Mouse (Mus musculus): Measurements from ENCODE around the gene Ppp1r27.
"Not testable (repeated sequence)": the region's sequence is repeated elsewhere in the genome, so short reads cannot be mapped to it uniquely, and the experiment has no call there.

The Ppp1r27 gene

GRCm38 (mm10) chr11:120517147-120517546, 33.8 kb downstream of the Ppp1r27 start:
- in situ Hi-C loops (cut with MboI, MseI) = no loop called here

- in situ Hi-C loops (cut with MboI, MseI) = no loop called here
Observed at GRCm38 (mm10) chr11:120515611-120516010, 35.3 kb downstream of the Ppp1r27 start.

- in situ Hi-C loops (cut with MboI, MseI) = not testable (repeated sequence)
Observed at GRCm38 (mm10) chr11:120514262-120514661, 36.7 kb downstream of the Ppp1r27 start.

- in situ Hi-C loops (cut with MboI, MseI) = no loop called here
Observed at GRCm38 (mm10) chr11:120512790-120513453, 38.0 kb downstream of the Ppp1r27 start.

- in situ Hi-C loops (cut with MboI, MseI) = no loop called here
Observed at GRCm38 (mm10) chr11:120510375-120511030, 40.4 kb downstream of the Ppp1r27 start.

- in situ Hi-C loops (cut with MboI, MseI) = no loop called here
Observed at GRCm38 (mm10) chr11:120509940-120510339, 41.0 kb downstream of the Ppp1r27 start.

GRCm38 (mm10) chr11:120508290-120508870, 42.6 kb downstream of the Ppp1r27 start:
- in situ Hi-C loops (cut with MboI, MseI) = no loop called here

- in situ Hi-C loops (cut with MboI, MseI) = no loop called here
Observed at GRCm38 (mm10) chr11:120507611-120508289, 43.2 kb downstream of the Ppp1r27 start.

GRCm38 (mm10) chr11:120506899-120507298, 44.0 kb downstream of the Ppp1r27 start:
- in situ Hi-C loops (cut with MboI, MseI) = no loop called here

GRCm38 (mm10) chr11:120505661-120506060, 45.3 kb downstream of the Ppp1r27 start:
- in situ Hi-C loops (cut with MboI, MseI) = no loop called here

GRCm38 (mm10) chr11:120501701-120502100, 49.2 kb downstream of the Ppp1r27 start:
- in situ Hi-C loops (cut with MboI, MseI) = no loop called here

- in situ Hi-C loops (cut with MboI, MseI) = no loop called here
Observed at GRCm38 (mm10) chr11:120501018-120501417, 49.9 kb downstream of the Ppp1r27 start.

- in situ Hi-C loops (cut with MboI, MseI) = no loop called here
Observed at GRCm38 (mm10) chr11:120500357-120500756, 50.6 kb downstream of the Ppp1r27 start.
